Mouse (Mus musculus): ENCODE measurements around the gene Samd7. TPM values are rescaled to one million over a fixed set of nuclear protein-coding genes. Genes with fewer than 3 reads are reported as not detected.
A peak's percentile ranks its signal among the peaks of the same experiment; 100 is the strongest.

Samd7 gene
- total and polyA plus RNA-seq, 2 experiments from 2014 or later = 0.37 TPM; not detected in 1

DNA sequence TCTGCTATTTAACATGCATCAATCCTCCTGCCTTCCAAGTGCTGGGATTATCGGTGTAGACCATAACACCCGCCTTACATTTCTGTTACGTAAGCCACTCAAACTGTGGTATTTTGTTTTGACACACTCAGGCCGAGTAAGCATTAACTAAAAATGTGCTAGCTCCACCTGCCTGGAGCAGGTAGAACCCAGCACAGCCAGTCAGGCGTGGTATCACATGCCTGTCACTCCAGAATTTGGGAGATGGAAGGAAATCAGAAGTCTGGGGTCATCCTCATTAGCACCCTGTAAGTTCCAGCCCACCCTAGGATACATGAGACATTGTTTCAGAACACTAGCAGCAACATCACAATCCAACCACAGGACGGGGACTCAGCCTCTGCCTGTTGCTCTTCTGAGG lies 35.9 kb upstream of the Samd7 start:
- 87% methylated on average over 6 of the region's 6 CpGs for WGBS
- no peak for TF ChIP-seq CTCF (IDR thresholded peaks at IDR 0.05; ENCODE audit: low read depth)

GRCm38 (mm10) chr3:30713334-30713733 lies 32.8 kb upstream of the Samd7 start:
- no peak for TF ChIP-seq CTCF (IDR thresholded peaks at IDR 0.05; ENCODE audit: low read depth)
- WGBS = 80% methylated on average over 1 of the region's 1 CpGs

More for the DNA sequence above, 35.9 kb upstream of the Samd7 start:
- no peak for ATAC-seq
- H3K4me3 ChIP-seq (ENCODE audit: low read length) = no peak overlapping the region
- no peaks in the 10 kb centered on the region for H3K36me3 ChIP-seq (ENCODE audit: insufficient read depth, low read length)
- no peaks in the 10 kb centered on the region for H3K9me3 ChIP-seq (ENCODE audit: low read length)
- H3K9ac ChIP-seq (replicated peaks; ENCODE audit: low read length) = no peak overlapping the region
- H3K27me3 ChIP-seq (ENCODE audit: insufficient read depth, low read length) = no peaks in the 10 kb centered on the region
- no peak overlapping the region for H3K4me2 ChIP-seq (ENCODE audit: low read depth, low read length)
- no peak overlapping the region for H3K27ac ChIP-seq
- H3K4me1 ChIP-seq (ENCODE audit: insufficient read depth, low read length) = no peaks in the 10 kb centered on the region
- DNase-seq (ENCODE audit: low spot score) = no peak

DNA sequence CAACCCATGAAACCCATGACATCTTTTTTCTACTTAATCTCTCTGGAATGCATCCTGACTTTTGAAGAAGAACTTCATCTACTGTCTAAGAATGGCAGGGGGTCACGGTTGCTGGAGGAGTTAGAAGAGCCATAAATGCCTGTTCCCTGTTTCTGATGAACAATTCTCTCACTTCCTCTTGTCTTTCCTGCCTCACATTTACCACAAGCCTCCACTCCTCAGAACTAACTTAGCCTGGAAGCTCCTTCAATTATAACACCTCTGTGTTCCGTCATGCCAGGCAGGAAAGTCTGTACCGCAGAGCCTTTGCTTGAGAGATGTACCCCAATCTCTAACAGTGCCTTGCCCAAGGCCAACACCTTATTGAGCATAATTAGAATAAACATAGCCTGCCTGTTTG lies 27.4 kb upstream of the Samd7 start:
- 87% methylated on average over 3 of the region's 3 CpGs for WGBS
- H3K4me2 ChIP-seq (ENCODE audit: low read depth, low read length) = no peak overlapping the region
- no peak overlapping the region for H3K9ac ChIP-seq (replicated peaks; ENCODE audit: low read length)
- TF ChIP-seq CTCF (IDR thresholded peaks at IDR 0.05; ENCODE audit: low read depth) = no peak
- no peak for DNase-seq (ENCODE audit: low spot score)
- no peaks in the 10 kb centered on the region for H3K4me1 ChIP-seq (ENCODE audit: insufficient read depth, low read length)
- no peaks in the 10 kb centered on the region for H3K36me3 ChIP-seq (ENCODE audit: insufficient read depth, low read length)
- no peak overlapping the region for H3K4me3 ChIP-seq (ENCODE audit: low read length)
- H3K9me3 ChIP-seq (ENCODE audit: low read length) = no peaks in the 10 kb centered on the region
- no peak overlapping the region for H3K27ac ChIP-seq
- no peaks in the 10 kb centered on the region for H3K27me3 ChIP-seq (ENCODE audit: insufficient read depth, low read length)
- ATAC-seq = no peak

More at GRCm38 (mm10) chr3:30713334-30713733, 32.8 kb upstream of the Samd7 start:
- H3K4me3 ChIP-seq (ENCODE audit: low read length) = no peak overlapping the region
- no peak for ATAC-seq
- H3K9ac ChIP-seq (replicated peaks; ENCODE audit: low read length) = no peak overlapping the region
- no peaks in the 10 kb centered on the region for H3K9me3 ChIP-seq (ENCODE audit: low read length)
- H3K36me3 ChIP-seq (ENCODE audit: insufficient read depth, low read length) = no peaks in the 10 kb centered on the region
- DNase-seq (ENCODE audit: low spot score) = no peak
- H3K4me1 ChIP-seq (ENCODE audit: insufficient read depth, low read length) = no peaks in the 10 kb centered on the region
- H3K27ac ChIP-seq = no peak overlapping the region
- no peaks in the 10 kb centered on the region for H3K27me3 ChIP-seq (ENCODE audit: insufficient read depth, low read length)
- H3K4me2 ChIP-seq (ENCODE audit: low read depth, low read length) = no peak overlapping the region

DNA sequence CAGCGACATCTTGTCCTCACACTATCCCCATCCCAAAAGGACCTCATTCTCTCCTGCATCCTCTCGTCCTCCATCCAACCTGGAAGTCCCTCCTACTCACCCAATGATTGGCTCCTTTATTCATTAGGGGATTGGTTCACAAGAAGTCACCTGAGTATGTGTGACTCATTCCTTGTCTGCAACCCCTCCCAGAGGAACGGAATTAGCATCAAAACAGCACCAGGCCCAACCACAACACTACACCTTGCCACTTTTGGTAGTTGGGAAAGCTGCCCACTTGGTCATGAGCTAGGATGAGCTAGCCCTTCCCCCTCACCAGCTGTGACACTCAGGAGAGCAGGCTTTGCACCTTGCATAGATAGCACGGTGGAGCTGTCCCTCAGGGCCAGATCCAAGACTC lies 24.1 kb upstream of the Samd7 start:
- no peak for ATAC-seq
- TF ChIP-seq CTCF (IDR thresholded peaks at IDR 0.05; ENCODE audit: low read depth) = no peak
- H3K27ac ChIP-seq = no peak overlapping the region
- no peak overlapping the region for H3K9ac ChIP-seq (replicated peaks; ENCODE audit: low read length)
- DNase-seq (ENCODE audit: low spot score) = no peak
- H3K36me3 ChIP-seq (ENCODE audit: insufficient read depth, low read length) = no peaks in the 10 kb centered on the region
- no peak overlapping the region for H3K4me3 ChIP-seq (ENCODE audit: low read length)
- no peaks in the 10 kb centered on the region for H3K27me3 ChIP-seq (ENCODE audit: insufficient read depth, low read length)
- WGBS = 81% methylated on average over 4 of the region's 4 CpGs
- no peak overlapping the region for H3K4me2 ChIP-seq (ENCODE audit: low read depth, low read length)
- H3K9me3 ChIP-seq (ENCODE audit: low read length) = no peaks in the 10 kb centered on the region
- no peaks in the 10 kb centered on the region for H3K4me1 ChIP-seq (ENCODE audit: insufficient read depth, low read length)

DNA sequence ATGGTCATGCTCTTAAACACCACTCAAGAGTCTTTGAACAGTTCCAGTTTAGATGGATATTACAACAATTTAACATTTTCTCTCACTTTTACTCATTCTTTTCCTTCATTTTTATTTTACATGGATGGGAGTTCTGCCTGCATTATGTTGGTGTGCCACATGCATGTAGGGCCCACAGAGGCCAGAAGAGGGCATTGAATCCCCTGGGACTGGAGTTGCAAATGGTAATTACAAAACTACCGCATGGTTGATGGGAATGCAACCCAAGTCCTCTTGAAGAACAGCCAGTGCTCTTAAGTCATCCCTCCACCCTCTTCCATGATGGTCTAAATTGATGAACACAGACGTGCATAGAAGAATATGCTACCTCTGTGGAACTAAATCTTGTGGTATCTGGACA lies 23.6 kb upstream of the Samd7 start:
- DNase-seq (ENCODE audit: low spot score) = no peak
- H3K9me3 ChIP-seq (ENCODE audit: low read length) = no peaks in the 10 kb centered on the region
- no peak overlapping the region for H3K4me2 ChIP-seq (ENCODE audit: low read depth, low read length)
- no peak overlapping the region for H3K4me3 ChIP-seq (ENCODE audit: low read length)
- TF ChIP-seq CTCF (IDR thresholded peaks at IDR 0.05; ENCODE audit: low read depth) = no peak
- H3K27ac ChIP-seq = no peak overlapping the region
- no peaks in the 10 kb centered on the region for H3K36me3 ChIP-seq (ENCODE audit: insufficient read depth, low read length)
- 85% methylated on average over 2 of the region's 2 CpGs for WGBS
- no peak for ATAC-seq
- no peaks in the 10 kb centered on the region for H3K27me3 ChIP-seq (ENCODE audit: insufficient read depth, low read length)
- H3K4me1 ChIP-seq (ENCODE audit: insufficient read depth, low read length) = no peaks in the 10 kb centered on the region
- H3K9ac ChIP-seq (replicated peaks; ENCODE audit: low read length) = no peak overlapping the region

DNA sequence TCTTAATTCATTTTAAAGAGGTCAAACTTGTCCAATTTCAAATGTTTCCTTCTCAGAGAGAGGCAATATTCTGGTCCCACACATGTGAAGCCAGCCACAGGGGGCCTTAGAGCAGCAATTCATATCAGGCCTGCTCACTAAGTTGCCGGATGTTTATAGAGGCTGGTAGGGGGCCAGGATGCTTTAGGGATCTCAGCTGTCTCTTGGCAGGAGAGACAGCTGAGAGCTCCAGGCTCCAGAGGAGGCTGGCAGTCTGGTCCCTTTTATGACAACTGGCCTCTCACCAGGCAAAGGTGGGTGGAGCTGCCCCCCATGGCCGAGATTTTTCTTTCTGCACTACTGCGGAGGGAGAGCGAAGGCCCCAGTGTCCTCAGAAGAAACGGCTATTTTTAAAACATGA lies 22.9 kb upstream of the Samd7 start:
- Histone ChIP-seq H3K9me3 (ENCODE audit: low read length) (no peaks in the 10 kb centered on the region), H3K4me1 (ENCODE audit: insufficient read depth, low read length) (no peaks in the 10 kb centered on the region), H3K36me3 (ENCODE audit: insufficient read depth, low read length) (no peaks in the 10 kb centered on the region), H3K27me3 (ENCODE audit: insufficient read depth, low read length) (no peaks in the 10 kb centered on the region), H3K27ac (no peak overlapping the region), H3K4me2 (ENCODE audit: low read depth, low read length) (no peak overlapping the region), H3K9ac (replicated peaks; ENCODE audit: low read length) (no peak overlapping the region), H3K4me3 (ENCODE audit: low read length) (no peak overlapping the region)
- TF ChIP-seq CTCF (IDR thresholded peaks at IDR 0.05; ENCODE audit: low read depth) = no peak
- DNase-seq (ENCODE audit: low spot score) (peak; percentile 8), ATAC-seq (0 out of 2 replicates have a peak, but pooled peaks have one; percentile 29)
- 38% methylated on average over 5 of the region's 5 CpGs for WGBS

- 62% methylated on average over 10 of the region's 10 CpGs for WGBS
- H3K4me1 ChIP-seq (ENCODE audit: insufficient read depth, low read length) = no peaks in the 10 kb centered on the region
- H3K9me3 ChIP-seq (ENCODE audit: low read length) = no peaks in the 10 kb centered on the region
- no peak overlapping the region for H3K4me2 ChIP-seq (ENCODE audit: low read depth, low read length)
- no peak for DNase-seq (ENCODE audit: low spot score)
- H3K4me3 ChIP-seq (ENCODE audit: low read length) = no peak overlapping the region
- H3K36me3 ChIP-seq (ENCODE audit: insufficient read depth, low read length) = no peaks in the 10 kb centered on the region
- no peaks in the 10 kb centered on the region for H3K27me3 ChIP-seq (ENCODE audit: insufficient read depth, low read length)
- no peak overlapping the region for H3K27ac ChIP-seq
- H3K9ac ChIP-seq (replicated peaks; ENCODE audit: low read length) = no peak overlapping the region
- no peak for ATAC-seq
- no peak for TF ChIP-seq CTCF (IDR thresholded peaks at IDR 0.05; ENCODE audit: low read depth)
Observed at GRCm38 (mm10) chr3:30724105-30724824, 21.8 kb upstream of the Samd7 start.

Data from hindbrain, postnatal 0 days (tissue).